Mouse (Mus musculus) ovary, adult 10 weeks (tissue): ENCODE data around the gene Pgr15l. TPM values are rescaled to one million over a fixed set of nuclear protein-coding genes. Genes with fewer than 3 reads are reported as not detected.

Experiments used
- polyA plus RNA-seq: library from polyadenylated mRNA; stranded (reverse); fragments of 350-450 nt; fragmentation: Illumina TruSeq; extraction: RNeasy Lipid Tissue Mini Kit (QIAGEN cat#74804); gene quantifications from one replicate; pipeline ENCODE4 v1.2.3, GENCODE M21; 2014

The Pgr15l gene
- polyA plus RNA-seq: 0.74 TPM

DNA sequence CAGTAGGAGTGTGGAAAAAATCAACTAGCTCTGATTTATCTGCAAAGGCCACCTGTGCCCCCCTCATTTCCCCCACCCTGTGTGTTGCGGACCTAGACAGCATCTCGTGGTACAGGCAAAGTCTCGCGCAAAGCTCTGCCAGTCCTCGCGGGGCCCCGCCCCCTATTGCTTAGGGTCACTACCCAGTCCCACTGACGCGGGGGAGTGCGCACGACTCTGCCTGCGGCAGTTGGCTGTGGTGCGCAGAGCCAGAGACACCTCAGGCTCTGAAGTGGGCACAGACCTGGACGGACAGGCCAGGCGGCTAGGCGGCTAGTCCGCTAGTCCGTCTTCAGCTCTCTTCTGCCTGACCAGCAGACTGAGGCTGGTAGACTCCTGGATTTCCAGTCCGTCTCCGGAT lies at the start of gene Pgr15l:
Gene Pgr15l (plus strand): TSS at position 228 of the 400 bp plus-strand sequence.

